Comparison of ENCODE assay signal across 14 mouse cellular contexts in the genomic region with DNA sequence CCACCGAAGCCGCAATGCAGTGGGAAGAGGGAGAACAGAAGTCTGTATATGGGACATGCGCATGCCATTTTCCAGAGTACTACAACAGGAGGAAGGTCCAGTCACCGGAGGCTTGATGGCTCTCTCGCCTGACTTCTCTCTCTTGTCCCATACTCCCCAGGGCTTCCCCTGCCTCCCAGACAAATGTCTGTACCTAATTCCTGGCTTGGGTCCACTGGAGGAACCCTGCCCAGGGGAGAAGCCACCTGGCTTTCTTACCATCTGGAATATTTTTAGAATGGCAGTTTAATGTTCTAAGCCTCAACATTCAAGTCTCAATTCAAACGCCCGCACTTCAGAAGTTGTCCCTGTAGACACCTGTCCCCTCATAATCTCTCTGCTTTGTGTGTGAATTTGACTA.
"Had no signal": no experiment of that assay in that cellular context is flagged by ENCODE, and none has a peak within 500 bp of the region (broad histone marks: within the 10 kb centered on the region; RNA-seq: fewer than 3 reads in every experiment).

No protein-coding gene starts in this region.

- ATAC-seq: midbrain, embryonic 16.5 days had no signal

- DNase-seq: lung, adult 18-20 months; lung, embryonic 14.5 days; lung, postnatal 10 days; lung, postnatal 4 days; midbrain, embryonic 14.5 days; retina, postnatal 1 day; right cerebral cortex, adult 18-20 months; right cerebral cortex, postnatal 25 days; right cerebral cortex, postnatal 4 days; spleen, adult 18-20 months; thymus, adult 18-20 months; thymus, postnatal 14 days; thymus, postnatal 36 days had no signal
